Mouse (Mus musculus): ENCODE measurements around the gene Cstf3. TPM values are rescaled to one million over a fixed set of nuclear protein-coding genes. Genes with fewer than 3 reads are reported as not detected.

Cstf3 gene
- total and polyA plus RNA-seq, 3 experiments = 17.3 to 50.6 (median 50.3) TPM

GRCm38 (mm10) chr2:104578021-104578420 is 12.3 kb upstream of the Cstf3 start:
- H3K27ac ChIP-seq (ENCODE audit: insufficient read depth, low read depth) = no peak overlapping the region
- no peak for DNase-seq (ENCODE audit: extremely low read depth)
- in situ Hi-C loops (cut with MboI; ENCODE audit: low pct_ligation_motif_present, low pct_unique_long_range_greater_than_20kb, low sequenced_read_pairs) = loop anchor here (25.0 kb wide), 1 partner anchor 541 kb away; the partner anchor contains the start of genes 4931422A03Rik and Fbxo3
- H3K4me2 ChIP-seq (ENCODE audit: insufficient read depth, low read depth, poor library complexity, severe bottlenecking) = no peak overlapping the region
- H3K79me2 ChIP-seq (replicated peaks; ENCODE audit: control insufficient read depth, extremely low read depth, insufficient read depth, poor library complexity, severe bottlenecking) = no peaks in the 10 kb centered on the region
- H3K27me3 ChIP-seq (replicated peaks) = no peaks in the 10 kb centered on the region
- peaks cover 2% of the 10 kb centered on the region for H3K9me3 ChIP-seq (replicated peaks; ENCODE audit: low read length)
- peaks cover 0 to 2% of the 10 kb centered on the region in 2 experiments for H3K36me3 ChIP-seq (replicated peaks in 1 of 2; ENCODE audit: control insufficient read depth in 1 of 2, insufficient read depth in 1 of 2, low read length in 1 of 2)
- H3K4me1 ChIP-seq (ENCODE audit: control insufficient read depth in 1 of 2, insufficient read depth in 2 of 2) = peaks cover 9 to 32% of the 10 kb centered on the region in 2 experiments; a peak in 3 of 4 replicates
- dilution Hi-C loops (cut with MboI; ENCODE audit: extremely low pct_ligation_motif_present, extremely low pct_unique_long_range_greater_than_20kb, low sequenced_read_pairs) = no loop called here
- H3K9ac ChIP-seq (ENCODE audit: insufficient read depth, low read depth) = no peak overlapping the region
- no peak overlapping the region for H3K4me3 ChIP-seq (replicated peaks in 1 of 3; ENCODE audit: low read depth in 2 of 3, low read length in 2 of 3, poor library complexity in 1 of 3)
- no peak for TF ChIP-seq GABPA (IDR thresholded peaks at IDR 0.05; ENCODE audit: insufficient replicate concordance, low read depth, low read length)
- no peak for TF ChIP-seq MAFK (IDR thresholded peaks at IDR 0.05; ENCODE audit: insufficient replicate concordance, low read length)
- TF ChIP-seq RAD21 (IDR thresholded peaks at IDR 0.05; ENCODE audit: low read depth, low read length) = no peak
- TF ChIP-seq BHLHE40 (IDR thresholded peaks at IDR 0.05; ENCODE audit: low read depth, low read length) = no peak
- TF ChIP-seq HCFC1 (IDR thresholded peaks at IDR 0.05; ENCODE audit: low read depth, low read length) = no peak
- TF ChIP-seq IRF4 (IDR thresholded peaks at IDR 0.05; ENCODE audit: low read depth, low read length) = no peak
- no peak for TF ChIP-seq RCOR1 (conservative IDR thresholded peaks at IDR 0.05; ENCODE audit: low read depth, low read length)
- no peak for TF ChIP-seq ZKSCAN1 (IDR thresholded peaks at IDR 0.05; ENCODE audit: borderline replicate concordance, low read depth, low read length)
- TF ChIP-seq USF2 (conservative IDR thresholded peaks at IDR 0.05; ENCODE audit: low read depth, low read length) = no peak
- TF ChIP-seq SMC3 (IDR thresholded peaks at IDR 0.05; ENCODE audit: low read depth, low read length) = no peak
- no peak for TF ChIP-seq E2F4 (IDR thresholded peaks at IDR 0.05; ENCODE audit: insufficient replicate concordance, low read depth, low read length)
- TF ChIP-seq PAX5 (IDR thresholded peaks at IDR 0.05; ENCODE audit: low read length) = no peak

- Histone ChIP-seq H3K4me2 (ENCODE audit: insufficient read depth, low read depth, poor library complexity, severe bottlenecking) (no peak overlapping the region), H3K9me3 (replicated peaks; ENCODE audit: low read length) (no peaks in the 10 kb centered on the region), H3K27ac (ENCODE audit: insufficient read depth, low read depth) (no peak overlapping the region), H3K9ac (ENCODE audit: insufficient read depth, low read depth) (no peak overlapping the region), H3K4me3 (replicated peaks in 1 of 3; ENCODE audit: low read depth in 2 of 3, low read length in 2 of 3, poor library complexity in 1 of 3) (no peak overlapping the region), H3K79me2 (replicated peaks; ENCODE audit: control insufficient read depth, extremely low read depth, insufficient read depth, poor library complexity, severe bottlenecking) (no peaks in the 10 kb centered on the region), H3K4me1 (ENCODE audit: control insufficient read depth in 1 of 2, insufficient read depth in 2 of 2) (peaks cover 9 to 32% of the 10 kb centered on the region in 2 experiments; a peak in 3 of 4 replicates), H3K36me3 (replicated peaks in 1 of 2; ENCODE audit: control insufficient read depth in 1 of 2, insufficient read depth in 1 of 2, low read length in 1 of 2) (no peaks in the 10 kb centered on the region), H3K27me3 (replicated peaks) (no peaks in the 10 kb centered on the region)
- no peak for DNase-seq (ENCODE audit: extremely low read depth)
- TF ChIP-seq SIN3A (IDR thresholded peaks at IDR 0.05; ENCODE audit: low read length) = no peak
- TF ChIP-seq EP300 (IDR thresholded peaks at IDR 0.05; ENCODE audit: low read length) = no peak
- no peak for TF ChIP-seq CHD1 (IDR thresholded peaks at IDR 0.05; ENCODE audit: low read depth, low read length)
- TF ChIP-seq POLR2AphosphoS2 (IDR thresholded peaks at IDR 0.05; ENCODE audit: low read depth, low read length) = no peak
- TF ChIP-seq KAT2A (IDR thresholded peaks at IDR 0.05; ENCODE audit: insufficient replicate concordance, low read length) = no peak
- TF ChIP-seq ZMIZ1 (IDR thresholded peaks at IDR 0.05; ENCODE audit: low read depth, low read length) = no peak
- no peak for TF ChIP-seq SMC3 (IDR thresholded peaks at IDR 0.05; ENCODE audit: low read depth, low read length)
- TF ChIP-seq JUN (IDR thresholded peaks at IDR 0.05; ENCODE audit: insufficient read depth, low read depth, low read length) = no peak
- TF ChIP-seq GABPA (IDR thresholded peaks at IDR 0.05; ENCODE audit: insufficient replicate concordance, low read depth, low read length) = no peak
- no peak for TF ChIP-seq PAX5 (IDR thresholded peaks at IDR 0.05; ENCODE audit: low read length)
- TF ChIP-seq ETS1 (conservative IDR thresholded peaks at IDR 0.05; ENCODE audit: low read depth, low read length) = no peak
- TF ChIP-seq RCOR1 (conservative IDR thresholded peaks at IDR 0.05; ENCODE audit: low read depth, low read length) = no peak
- TF ChIP-seq TCF12 (IDR thresholded peaks at IDR 0.05; ENCODE audit: low read depth, low read length) = no peak
- in situ Hi-C loops (cut with MboI; ENCODE audit: low pct_ligation_motif_present, low pct_unique_long_range_greater_than_20kb, low sequenced_read_pairs) (loop anchor here (25.0 kb wide), 1 partner anchor 542 kb away; the partner anchor contains the start of genes 4931422A03Rik and Fbxo3), dilution Hi-C loops (cut with MboI; ENCODE audit: extremely low pct_ligation_motif_present, extremely low pct_unique_long_range_greater_than_20kb, low sequenced_read_pairs) (no loop called here)
These were observed 11.3 kb upstream of the Cstf3 start for GRCm38 (mm10) chr2:104578836-104579604.
